Mouse (Mus musculus) hematopoietic multipotent progenitor cell, adult 10-12 weeks (in vitro differentiated cells): ENCODE data around the gene Klk8. TPM values are rescaled to one million over a fixed set of nuclear protein-coding genes. Genes with fewer than 3 reads are reported as not detected.

Experiments
- polyA plus RNA-seq: library from polyadenylated mRNA; stranded (reverse); fragments of >175 nt; gene quantifications from 2 replicates; pipeline ENCODE4 v1.2.3, GENCODE M21; 2012; ENCODE audit warnings: low replicate concordance

Gene Klk8
- 37.9 and 39.2 TPM in 2 replicates for polyA plus RNA-seq

GRCm38 (mm10) chr7:43797333-43797769, at the start of gene Klk8:
Gene Klk8, plus strand, starts transcription at chr7:43797577.

GRCm38 (mm10) chr7:43768597-43768996, 28.8 kb upstream of the Klk8 start, which contains the start of gene Klk12:
Gene Klk12, plus strand, starts transcription at chr7:43768897.

GRCm38 (mm10) chr7:43774364-43774763, 23.0 kb upstream of the Klk8 start, which contains the start of gene Klk11:
Gene Klk11, plus strand, starts transcription at chr7:43774604.

GRCm38 (mm10) chr7:43780746-43781145, 16.6 kb upstream of the Klk8 start, which contains the start of gene Klk10:
Gene Klk10, plus strand, starts transcription at chr7:43781035.

GRCm38 (mm10) chr7:43791591-43791990, 5.8 kb upstream of the Klk8 start, which contains the start of gene Klk9:
Gene Klk9, plus strand, starts transcription at chr7:43791891.

GRCm38 (mm10) chr7:43810994-43811393, 13.6 kb downstream of the Klk8 start, which contains the start of gene Klk7:
Gene Klk7, plus strand, starts transcription at chr7:43811294.

GRCm38 (mm10) chr7:43824199-43824598, 26.8 kb downstream of the Klk8 start, which contains the start of gene Klk6:
Gene Klk6, plus strand, starts transcription at chr7:43824499.

GRCm38 (mm10) chr7:43841701-43842100, 44.3 kb downstream of the Klk8 start, which contains the start of gene Klk5:
Gene Klk5, plus strand, starts transcription at chr7:43841971.

Other genes starting within 250 kb of the Klk8 start
- 1.1 and 1.3 TPM in 2 replicates for gene Zfp658, start 235.3 kb upstream of the Klk8 start, polyA plus RNA-seq
- 0.33 and 0.56 TPM in 2 replicates for gene Zfp719, start 218.0 kb upstream of the Klk8 start, polyA plus RNA-seq
- gene Zfp819, start 190.4 kb upstream of the Klk8 start, polyA plus RNA-seq, result not detected in 2 replicates
- not detected in 2 replicates for gene Ceacam18, start 162.9 kb upstream of the Klk8 start, polyA plus RNA-seq
- 8.8 and 9.1 TPM in 2 replicates for gene Siglece, start 137.4 kb upstream of the Klk8 start, polyA plus RNA-seq
- 10.6 and 22.0 TPM in 2 replicates for gene Ctu1, start 125.6 kb upstream of the Klk8 start, polyA plus RNA-seq
- gene Klk14, start 107.2 kb upstream of the Klk8 start, polyA plus RNA-seq, result 0.09 TPM in 1 of 2 replicates, not detected in the other
- not detected in 2 replicates for gene Klk13, start 85.0 kb upstream of the Klk8 start, polyA plus RNA-seq
- gene Klk12, start 28.7 kb upstream of the Klk8 start, polyA plus RNA-seq, result not detected in 2 replicates
- not detected in 2 replicates for gene Klk11, start 23.0 kb upstream of the Klk8 start, polyA plus RNA-seq
- not detected in 2 replicates for gene Klk10, start 16.5 kb upstream of the Klk8 start, polyA plus RNA-seq
- gene Klk9, start 5.7 kb upstream of the Klk8 start, polyA plus RNA-seq, result not detected in 2 replicates
- 0.08 TPM in 1 of 2 replicates, not detected in the other for gene Klk7, start 13.7 kb downstream of the Klk8 start, polyA plus RNA-seq
- not detected in 2 replicates for gene Klk6, start 26.9 kb downstream of the Klk8 start, polyA plus RNA-seq
- gene Klk5, start 44.4 kb downstream of the Klk8 start, polyA plus RNA-seq, result not detected in 2 replicates
- gene Klk4, start 83.6 kb downstream of the Klk8 start, polyA plus RNA-seq, result 0.47 and 0.77 TPM in 2 replicates
- gene Klk15, start 136.2 kb downstream of the Klk8 start, polyA plus RNA-seq, result 0.63 TPM in 1 of 2 replicates, not detected in the other
- not detected in 2 replicates for gene Klk1b8, start 153.1 kb downstream of the Klk8 start, polyA plus RNA-seq
- not detected in 2 replicates for gene Klk1b1, start 169.2 kb downstream of the Klk8 start, polyA plus RNA-seq
- gene Klk1b9, start 178.5 kb downstream of the Klk8 start, polyA plus RNA-seq, result not detected in 2 replicates
- gene Klk1b11, start 198.3 kb downstream of the Klk8 start, polyA plus RNA-seq, result not detected in 2 replicates
- not detected in 2 replicates for gene Klk1b26, start 214.6 kb downstream of the Klk8 start, polyA plus RNA-seq